Mouse (Mus musculus): ENCODE measurements around the gene Drp2.
A peak's percentile ranks its signal among the peaks of the same experiment; 100 is the strongest.

Drp2 gene

GRCm38 (mm10) chrX:134403863-134404583, at the start of gene Drp2:
Gene Drp2 (plus strand): TSS chrX:134404551.
- peak; percentile 27 for DNase-seq (ENCODE audit: low spot score)

- DNase-seq (ENCODE audit: low spot score) = no peak
Measured at GRCm38 (mm10) chrX:134359336-134359735, 45.0 kb upstream of the Drp2 start.

- DNase-seq (ENCODE audit: low spot score) = no peak
Measured at GRCm38 (mm10) chrX:134362156-134362555, 42.2 kb upstream of the Drp2 start.

GRCm38 (mm10) chrX:134365421-134365820, 38.9 kb upstream of the Drp2 start:
- DNase-seq (ENCODE audit: low spot score) = no peak

- no peak for DNase-seq (ENCODE audit: low spot score)
Measured at GRCm38 (mm10) chrX:134366547-134366946, 37.8 kb upstream of the Drp2 start.

- peak; percentile 53 for DNase-seq (ENCODE audit: low spot score)
Measured at GRCm38 (mm10) chrX:134371279-134371678, 33.1 kb upstream of the Drp2 start.

GRCm38 (mm10) chrX:134374190-134374589, 30.2 kb upstream of the Drp2 start:
- DNase-seq (ENCODE audit: low spot score) = no peak

- no peak for DNase-seq (ENCODE audit: low spot score)
Measured at GRCm38 (mm10) chrX:134384896-134385295, 19.5 kb upstream of the Drp2 start.

GRCm38 (mm10) chrX:134398972-134399371, 5.4 kb upstream of the Drp2 start:
- DNase-seq (ENCODE audit: low spot score) = no peak

- DNase-seq (ENCODE audit: low spot score) = peak; percentile 34
Measured at GRCm38 (mm10) chrX:134404584-134404955, 219 bp downstream of the Drp2 start.

- no peak for DNase-seq (ENCODE audit: low spot score)
Measured at GRCm38 (mm10) chrX:134409354-134409900, 5.1 kb downstream of the Drp2 start.

- no peak for DNase-seq (ENCODE audit: low spot score)
Measured at GRCm38 (mm10) chrX:134412096-134412495, 7.7 kb downstream of the Drp2 start.

- DNase-seq (ENCODE audit: low spot score) = no peak
Measured at GRCm38 (mm10) chrX:134420097-134420496, 15.7 kb downstream of the Drp2 start.

- no peak for DNase-seq (ENCODE audit: low spot score)
Measured at GRCm38 (mm10) chrX:134424263-134424662, 19.9 kb downstream of the Drp2 start.

GRCm38 (mm10) chrX:134425798-134426197, 21.4 kb downstream of the Drp2 start:
- no peak for DNase-seq (ENCODE audit: low spot score)

- DNase-seq (ENCODE audit: low spot score) = no peak
Measured at GRCm38 (mm10) chrX:134426819-134427218, 22.5 kb downstream of the Drp2 start.

- DNase-seq (ENCODE audit: low spot score) = no peak
Measured at GRCm38 (mm10) chrX:134427307-134427706, 23.0 kb downstream of the Drp2 start.

- no peak for DNase-seq (ENCODE audit: low spot score)
Measured at GRCm38 (mm10) chrX:134474988-134475710, 70.8 kb downstream of the Drp2 start.

GRCm38 (mm10) chrX:134476290-134476689, 71.9 kb downstream of the Drp2 start, which contains the start of gene Taf7l:
Gene Taf7l (minus strand): TSS chrX:134476490.
- no peak for DNase-seq (ENCODE audit: low spot score)

- DNase-seq (ENCODE audit: low spot score) = no peak
Measured at GRCm38 (mm10) chrX:134481720-134482119, 77.4 kb downstream of the Drp2 start.

GRCm38 (mm10) chrX:134500651-134501050, 96.3 kb downstream of the Drp2 start:
- DNase-seq (ENCODE audit: low spot score) = no peak
